Mouse (Mus musculus) megakaryocyte-erythroid progenitor cell, adult 5 weeks (primary cell): Measurements from ENCODE around the gene Nubp1. TPM values are rescaled to one million over a fixed set of nuclear protein-coding genes. Genes with fewer than 3 reads are reported as not detected.

Source experiments
- polyA plus RNA-seq: library from polyadenylated mRNA; stranded (reverse); fragments of >175 nt; gene quantifications from 2 replicates; pipeline ENCODE4 v1.2.3, GENCODE M21; 2012

Nubp1 gene
- polyA plus RNA-seq: 40.2 and 45.9 TPM in 2 replicates

DNA sequence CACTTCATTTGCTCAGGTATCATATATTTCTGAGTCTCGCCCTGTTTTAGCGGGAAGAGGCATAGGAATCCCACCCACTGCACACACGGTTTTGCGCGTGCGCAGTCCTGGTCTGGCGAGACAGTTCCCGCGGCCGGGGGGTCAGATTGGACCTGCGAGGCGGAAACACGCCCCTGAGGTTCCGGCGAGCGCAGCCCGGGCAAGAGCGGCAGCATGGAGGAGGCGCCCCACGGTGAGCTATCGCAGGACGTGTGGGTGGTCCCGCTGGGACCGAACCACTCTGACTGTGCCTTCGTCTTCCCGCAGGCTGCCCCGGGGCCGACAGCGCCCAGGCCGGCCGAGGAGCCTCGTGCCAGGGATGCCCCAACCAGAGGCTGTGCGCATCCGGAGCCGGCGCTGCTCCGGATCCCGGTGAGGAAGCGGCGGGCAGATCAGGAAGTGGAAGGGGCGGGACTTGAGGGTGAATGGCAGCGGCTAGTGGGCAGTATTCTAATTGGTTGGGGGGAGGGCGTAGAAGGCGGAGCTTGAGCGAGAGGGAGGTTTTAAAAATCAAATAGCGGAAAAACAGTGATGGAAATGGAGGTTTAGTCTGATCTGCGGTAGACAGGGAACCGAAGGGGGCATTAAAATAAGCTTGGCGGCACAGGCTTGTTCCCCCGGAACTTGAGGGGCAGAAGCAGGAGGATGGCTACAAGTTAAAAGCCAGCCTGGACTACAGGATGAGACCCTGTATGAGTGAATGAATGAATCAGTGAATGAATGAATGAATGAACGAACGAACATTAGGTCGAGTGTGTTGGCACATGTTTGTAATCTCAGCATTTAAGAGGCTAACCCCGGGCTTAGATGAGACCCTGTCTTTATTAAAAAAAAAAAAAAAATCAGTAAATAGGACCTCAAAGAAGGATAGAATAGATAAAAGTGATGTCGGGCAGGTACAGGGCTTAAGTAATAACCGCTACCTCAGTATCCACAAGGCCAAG, at the start of gene Nubp1:
Nubp1 (plus strand) TSS at position 185 of the 983 bp plus-strand sequence.

DNA sequence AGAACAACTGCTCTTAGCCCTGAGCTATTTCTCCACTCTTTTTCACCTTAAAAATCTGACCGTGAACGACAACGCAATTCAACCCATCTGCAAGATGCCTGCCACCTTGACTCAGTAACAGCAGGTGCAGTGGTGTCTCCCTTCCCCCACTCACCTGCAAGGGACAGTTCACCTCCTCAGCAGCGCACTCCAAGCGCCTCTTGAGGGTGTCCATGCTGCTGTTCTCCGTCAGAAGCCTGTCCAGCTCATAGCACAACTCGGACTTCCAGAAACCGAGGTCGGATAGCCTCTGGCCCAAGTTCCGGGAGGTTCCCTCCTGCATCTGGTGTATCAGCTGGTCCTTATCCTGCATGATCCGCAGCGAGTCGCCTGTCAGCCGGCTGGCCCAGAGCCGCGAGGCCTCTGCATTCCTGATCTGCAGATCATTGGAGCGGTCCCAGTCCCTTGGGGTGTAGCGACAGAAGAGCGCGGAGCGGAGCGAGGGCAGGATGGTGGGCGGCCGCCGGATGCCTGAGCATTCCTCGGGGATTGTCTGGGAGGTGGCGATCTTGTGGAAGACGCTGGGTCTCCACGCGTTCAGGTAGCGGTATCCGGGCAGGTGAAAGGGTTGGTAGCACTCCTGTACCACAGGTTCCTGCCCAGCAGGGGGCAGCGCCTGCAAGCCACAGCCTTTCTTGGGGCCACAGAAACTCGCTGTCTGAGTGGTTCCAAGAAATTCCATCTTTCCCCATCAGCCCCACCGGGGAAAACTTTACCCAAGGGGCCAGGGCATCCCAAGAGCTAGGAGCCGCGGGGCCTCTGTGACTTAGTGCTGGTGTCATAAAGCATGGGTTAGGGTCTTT, 16.8 kb upstream of the Nubp1 start, which contains the start of gene Tekt5:
Tekt5 (minus strand) TSS at position 792 of the 842 bp plus-strand sequence.

DNA sequence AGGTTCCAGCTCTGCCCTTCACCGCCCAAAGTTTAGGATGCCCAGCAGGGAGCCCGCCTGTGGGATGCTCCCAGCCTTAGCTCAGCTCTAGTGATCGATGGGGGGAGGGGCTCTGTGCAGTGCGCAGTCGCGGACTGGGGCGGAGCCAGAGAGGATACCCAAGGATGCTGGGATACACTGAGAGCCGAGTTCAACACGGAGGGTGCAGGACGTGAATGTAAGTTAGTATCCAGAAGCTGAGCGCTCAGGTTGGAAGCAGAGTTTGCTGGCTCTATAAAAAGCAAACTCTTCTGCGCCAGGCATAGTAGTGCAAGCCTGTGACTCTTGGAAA, 35.5 kb downstream of the Nubp1 start, which contains the start of gene Tvp23a:
Tvp23a (minus strand) TSS at position 99 of the 331 bp plus-strand sequence.

Other genes with a start within 250 kb of the Nubp1 start
- 0.19 and 0.31 TPM in 2 replicates for gene Rpl39l, start 241.7 kb upstream of the Nubp1 start, polyA plus RNA-seq
- gene Atf7ip2, start 219.2 kb upstream of the Nubp1 start, polyA plus RNA-seq: 0.10 TPM in 1 of 2 replicates, not detected in the other
- gene Emp2, start 98.0 kb upstream of the Nubp1 start, polyA plus RNA-seq: 0.03 TPM in 2 replicates
- gene Tekt5, start 16.5 kb upstream of the Nubp1 start, polyA plus RNA-seq: 0.13 TPM in 1 of 2 replicates, not detected in the other
- not detected in 2 replicates for gene Tvp23a, start 35.4 kb downstream of the Nubp1 start, polyA plus RNA-seq
- 2.1 and 2.3 TPM in 2 replicates for gene Ciita, start 68.1 kb downstream of the Nubp1 start, polyA plus RNA-seq
- gene Dexi, start 131.1 kb downstream of the Nubp1 start, polyA plus RNA-seq: 22.6 and 24.6 TPM in 2 replicates
- 13.8 and 16.3 TPM in 2 replicates for gene Clec16a, start 133.4 kb downstream of the Nubp1 start, polyA plus RNA-seq